Mouse (Mus musculus) liver, embryonic 11.5 days (tissue): Measurements from ENCODE around the gene Clip2. TPM values are rescaled to one million over a fixed set of nuclear protein-coding genes. Genes with fewer than 3 reads are reported as not detected.

Experiments used
- ATAC-seq: fragments of 200-750 bp; cut with Nextera tagmentation; replicated peaks from 2 replicates; pipeline ENCODE4 v1.8.0; 2017; ENCODE audit warnings: moderate number of reproducible peaks, mild to moderate bottlenecking, moderate TSS enrichment, moderate library complexity; ENCODE audit not compliant: low FRiP score
- DNase-seq: peaks from one replicate; pipeline ENCODE4 v3.0.0-alpha.2; 2017; ENCODE audit warnings: low spot score
- H3K27ac ChIP-seq: fragments of 300-500 bp; sonication (generic); 2 replicates; pipeline ENCODE4 v1.5.1; 2014; ENCODE audit warnings: mild to moderate bottlenecking, low read depth, low read length, control low read depth
- H3K27me3 ChIP-seq: fragments of 300-500 bp; sonication (generic); replicated peaks from 2 replicates; pipeline ENCODE4 v1.6.1; 2014; ENCODE audit warnings: low read length, mixed read lengths; ENCODE audit not compliant: control insufficient read depth, insufficient read depth
- H3K36me3 ChIP-seq: fragments of 300-500 bp; sonication (generic); 2 replicates; pipeline ENCODE4 v1.6.1; 2014; ENCODE audit warnings: mild to moderate bottlenecking, low read length, moderate library complexity, mixed read lengths; ENCODE audit not compliant: control insufficient read depth, insufficient read depth
- H3K4me1 ChIP-seq: fragments of 300-500 bp; sonication (generic); replicated peaks from 2 replicates; pipeline ENCODE4 v1.6.1; 2014; ENCODE audit warnings: low read length, mixed read lengths; ENCODE audit not compliant: control insufficient read depth, insufficient read depth
- H3K4me2 ChIP-seq: fragments of 300-500 bp; sonication (generic); 2 replicates; pipeline ENCODE4 v1.6.1; 2014; ENCODE audit warnings: mild to moderate bottlenecking, control low read depth, moderate library complexity
- H3K4me3 ChIP-seq: fragments of 300-500 bp; sonication (generic); 2 replicates; pipeline ENCODE4 v1.5.1; 2014; ENCODE audit warnings: low read depth, low read length, control low read depth
- H3K9ac ChIP-seq: fragments of 300-500 bp; sonication (generic); 2 replicates; pipeline ENCODE4 v1.6.1; 2014; ENCODE audit warnings: low read depth, low read length, control low read depth
- H3K9me3 ChIP-seq: fragments of 300-500 bp; sonication (generic); 2 replicates; pipeline ENCODE4 v1.6.1; 2016; ENCODE audit warnings: low read length, inconsistent platforms, mixed read lengths; ENCODE audit not compliant: control insufficient read depth
- WGBS: fragments of 180-500 bp; shearing (Covaris S2); extraction: QIAGEN DNeasy Blood & Tissue Kit; methylation state at CpG from one replicate; pipeline ENCODE4 v1.1.7; 2014; 5-methylcytosine and 5-hydroxymethylcytosine counted together
- polyA plus RNA-seq: library from polyadenylated mRNA; unstranded; fragments of >200 nt; fragmentation: Nextera tagmentation; extraction: Ambion mirVana; gene quantifications from 2 replicates; pipeline ENCODE4 v1.2.1, GENCODE M21; 2014

Clip2 gene
- polyA plus RNA-seq, 1 experiment from 2014 or later, result 1.7 TPM

DNA sequence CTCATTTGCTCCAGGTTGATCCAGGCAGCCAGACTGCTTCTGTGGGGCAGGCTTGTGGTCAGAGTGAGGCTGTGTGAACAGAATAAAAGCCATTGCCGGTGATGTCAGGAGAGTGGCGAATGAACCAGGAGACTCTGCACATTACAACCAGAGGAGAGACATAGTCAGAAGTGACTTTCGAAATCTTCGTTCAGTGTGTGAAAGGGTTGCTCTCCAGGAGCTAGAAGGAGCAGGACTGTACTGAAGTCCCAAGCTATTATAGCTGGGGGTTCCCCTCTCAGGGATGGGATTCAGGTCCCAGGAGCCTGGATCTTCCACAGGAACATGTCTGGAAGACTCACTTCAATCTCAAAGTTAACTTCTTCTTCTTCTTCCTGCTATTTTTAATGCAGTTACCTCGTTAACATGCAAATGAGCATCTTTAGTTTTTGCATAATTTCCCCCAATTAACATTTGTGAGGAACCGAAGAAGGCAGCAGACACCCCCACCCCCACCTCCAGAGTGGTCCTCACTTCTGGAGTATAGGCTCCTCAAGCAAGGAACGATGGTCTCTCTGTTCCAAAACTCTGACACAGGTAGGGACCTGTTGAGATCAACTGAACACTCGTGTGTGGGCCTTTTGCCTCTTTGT, 81.6 kb downstream of the Clip2 start:
- DNase-seq, result no peak
- no peak overlapping the region for H3K27ac ChIP-seq
- 79% methylated on average over 8 of the region's 8 CpGs for WGBS

DNA sequence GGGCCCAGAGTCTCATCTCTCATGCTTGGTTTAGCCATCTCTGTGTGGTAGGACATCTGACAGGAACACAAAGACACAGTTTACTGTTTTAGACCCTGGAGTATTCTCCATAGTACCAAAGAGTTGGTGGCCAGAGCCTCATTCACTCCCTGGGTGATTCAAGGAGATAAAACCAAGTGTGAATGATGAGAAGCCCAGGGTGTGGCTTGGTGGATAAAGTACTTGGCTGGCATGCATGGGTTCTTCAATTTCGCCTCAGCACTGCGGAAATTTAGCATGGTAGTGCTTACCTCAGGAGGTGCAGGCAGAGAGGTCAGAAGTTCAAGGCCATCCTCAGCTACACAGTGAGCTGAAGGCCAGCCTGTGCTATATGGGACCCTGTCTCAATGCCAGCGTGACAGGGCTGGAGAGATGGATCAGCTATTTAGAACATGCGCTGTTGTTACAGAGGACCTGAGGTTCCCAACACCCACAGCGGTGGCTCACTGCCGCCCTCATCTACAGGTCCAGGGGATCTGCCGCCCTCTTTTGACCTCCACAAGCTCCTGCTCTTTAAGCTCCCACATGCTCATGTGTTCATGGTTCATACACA, 82.6 kb downstream of the Clip2 start:
- H3K9ac ChIP-seq, result 0 out of 2 replicates have a peak overlapping the region, but pooled peaks have one; percentile 32
- ATAC-seq (0 out of 2 replicates have a peak, but pooled peaks have one; percentile 6), DNase-seq (no peak)
- WGBS, result 72% methylated on average over 7 of the region's 7 CpGs
- H3K36me3 ChIP-seq, result no peaks in the 10 kb centered on the region
- peaks cover 43% of the 10 kb centered on the region for H3K4me1 ChIP-seq
- H3K4me3 ChIP-seq, result no peak overlapping the region
- no peaks in the 10 kb centered on the region for H3K27me3 ChIP-seq
- H3K9me3 ChIP-seq, result no peaks in the 10 kb centered on the region
- H3K27ac ChIP-seq, result no peak overlapping the region
- no peak overlapping the region for H3K4me2 ChIP-seq

More for the DNA sequence above, 81.6 kb downstream of the Clip2 start:
- H3K4me3 ChIP-seq, result no peak overlapping the region
- H3K36me3 ChIP-seq, result no peaks in the 10 kb centered on the region
- ATAC-seq, result no peak
- no peak overlapping the region for H3K4me2 ChIP-seq
- peaks cover 2% of the 10 kb centered on the region; the same call in 1 of the 2 replicates for H3K9me3 ChIP-seq
- H3K9ac ChIP-seq, result no peak overlapping the region
- H3K27me3 ChIP-seq, result no peaks in the 10 kb centered on the region
- peaks cover 38% of the 10 kb centered on the region for H3K4me1 ChIP-seq

DNA sequence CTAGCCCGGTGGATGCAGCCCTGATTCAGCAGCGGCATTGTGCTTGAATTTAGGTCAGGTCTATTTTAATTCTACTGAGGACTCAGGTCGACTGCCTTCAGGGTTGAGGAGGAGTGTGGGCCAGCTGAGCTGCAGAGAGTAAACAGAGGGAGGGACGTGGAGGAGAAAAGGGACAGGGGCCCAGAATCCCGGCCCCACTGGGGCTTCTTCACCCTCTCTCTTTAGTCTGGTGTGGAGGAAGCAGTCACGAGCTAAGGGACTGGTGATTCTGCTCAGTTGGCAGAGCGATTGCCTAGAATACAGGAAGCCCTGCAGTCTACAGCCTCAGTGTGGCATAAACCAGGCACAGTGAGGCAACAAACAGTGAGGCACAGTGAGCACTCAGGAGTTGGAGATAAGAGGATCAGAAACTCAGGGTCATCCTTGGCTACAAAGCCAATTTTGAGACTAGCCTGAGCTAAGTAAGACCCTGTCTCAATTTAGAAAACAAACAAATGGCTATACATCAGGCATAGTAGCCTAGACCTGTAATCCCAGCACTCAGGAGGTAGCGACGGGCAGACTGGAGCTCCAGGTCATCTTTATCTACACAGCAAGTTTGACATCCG, 84.0 kb downstream of the Clip2 start:
- Histone ChIP-seq H3K27ac (peak overlapping the region; percentile 64), H3K9ac (peak overlapping the region; percentile 8; the same call in 1 of the 2 replicates), H3K4me2 (no peak overlapping the region), H3K4me3 (no peak overlapping the region), H3K36me3 (no peaks in the 10 kb centered on the region), H3K9me3 (no peaks in the 10 kb centered on the region), H3K27me3 (no peaks in the 10 kb centered on the region), H3K4me1 (peaks cover 50% of the 10 kb centered on the region)
- WGBS, result 65% methylated on average over 10 of the region's 10 CpGs
- no peak for DNase-seq
- ATAC-seq, result no peak

DNA sequence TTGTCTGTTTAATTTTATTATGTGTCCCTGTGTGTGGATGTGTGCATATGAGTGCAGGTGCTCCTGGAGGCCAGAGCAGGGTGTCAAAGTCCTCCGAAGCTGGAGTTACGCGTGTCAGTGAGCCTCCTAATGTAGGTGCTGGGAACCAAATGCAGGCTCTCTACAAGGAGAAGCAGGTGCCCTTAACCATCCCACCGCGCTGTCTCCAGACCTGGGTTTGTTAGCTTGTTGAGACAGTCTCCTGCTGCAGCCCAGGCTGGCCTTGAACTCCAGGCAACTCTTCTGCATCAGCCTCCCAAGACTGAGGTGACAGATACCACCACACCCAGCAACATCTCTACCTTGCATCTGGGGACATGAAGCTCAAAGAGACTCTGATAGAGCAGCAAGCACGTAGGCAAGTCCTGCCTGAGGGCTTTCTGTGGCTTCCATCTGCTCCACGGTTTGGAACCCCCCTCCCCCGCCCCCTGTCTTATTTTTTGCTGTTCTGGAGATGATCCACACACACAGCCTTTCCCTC, 85.1 kb downstream of the Clip2 start:
- H3K4me3 ChIP-seq, result no peak overlapping the region
- DNase-seq, result no peak
- no peaks in the 10 kb centered on the region for H3K9me3 ChIP-seq
- H3K4me2 ChIP-seq, result peak overlapping the region; percentile 1
- WGBS, result 53% methylated on average over 8 of the region's 8 CpGs
- H3K27me3 ChIP-seq, result no peaks in the 10 kb centered on the region
- no peak overlapping the region for H3K9ac ChIP-seq
- peaks cover 50% of the 10 kb centered on the region for H3K4me1 ChIP-seq
- no peaks in the 10 kb centered on the region for H3K36me3 ChIP-seq
- peak overlapping the region; percentile 57 for H3K27ac ChIP-seq
- ATAC-seq, result peak; percentile 93

DNA sequence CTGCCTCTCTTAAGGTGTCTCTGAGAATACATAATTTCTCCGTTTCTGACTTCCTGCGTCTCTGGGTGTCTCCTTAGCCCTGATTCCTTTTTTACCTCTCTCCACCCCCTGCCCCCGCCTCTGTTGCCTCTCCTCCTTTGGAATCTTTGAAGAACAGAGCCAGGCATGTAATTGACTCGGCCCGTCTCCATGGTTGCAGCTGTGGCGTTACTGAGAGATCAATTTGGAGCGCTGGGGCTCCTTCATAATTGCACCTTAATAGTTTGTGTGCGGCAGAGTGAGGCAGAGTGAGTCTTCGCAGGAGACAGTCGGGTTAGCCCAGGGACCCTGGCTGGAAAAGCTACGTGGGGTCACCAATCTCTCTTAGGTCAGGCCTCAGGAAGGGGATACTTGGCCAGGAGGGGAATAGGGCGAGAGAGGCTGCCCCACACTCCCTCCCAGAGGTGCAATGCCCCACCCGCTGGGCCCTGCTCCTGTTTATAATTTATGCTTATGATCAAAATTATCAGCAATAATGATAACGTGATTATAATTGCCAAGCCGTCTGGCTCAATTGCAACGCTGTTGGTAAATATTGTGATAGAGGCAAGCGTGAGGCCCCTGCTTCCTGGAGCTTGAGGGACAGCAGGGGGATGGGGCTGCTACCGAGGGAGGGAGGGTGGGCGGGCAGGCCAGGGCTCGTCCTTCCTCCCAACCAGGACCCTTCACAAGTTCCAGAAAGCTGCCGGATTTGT, 85.8 kb downstream of the Clip2 start:
- Histone ChIP-seq H3K27ac (peak overlapping the region; percentile 57), H3K36me3 (no peaks in the 10 kb centered on the region), H3K4me3 (no peak overlapping the region), H3K4me1 (peaks cover 50% of the 10 kb centered on the region), H3K27me3 (no peaks in the 10 kb centered on the region), H3K9me3 (no peaks in the 10 kb centered on the region), H3K4me2 (peak overlapping the region; percentile 1; the same call in 1 of the 2 replicates), H3K9ac (0 out of 2 replicates have a peak overlapping the region, but pooled peaks have one; percentile 10)
- ATAC-seq (peak; percentile 8; the same call in 1 of the 2 replicates), DNase-seq (no peak)
- 40% methylated on average over 21 of the region's 21 CpGs for WGBS

DNA sequence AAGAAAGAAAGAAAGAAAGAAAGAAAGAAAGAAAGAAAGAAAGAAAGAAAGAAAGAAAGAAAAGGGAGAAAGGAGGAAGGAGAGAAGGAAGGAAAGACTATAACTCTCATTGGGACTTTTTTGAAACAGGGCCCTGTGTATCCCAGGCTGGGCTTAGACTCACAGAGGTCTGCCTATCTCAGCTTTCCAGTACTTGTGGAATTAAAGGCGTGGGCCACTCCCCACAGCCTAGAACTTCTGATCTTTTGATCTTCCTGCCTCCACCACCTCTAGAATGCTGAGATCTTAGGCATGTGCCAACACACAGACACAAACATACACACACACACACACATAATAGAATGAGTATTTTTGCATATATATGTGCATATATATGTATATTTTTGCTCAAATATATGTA, 87.0 kb downstream of the Clip2 start:
- H3K4me1 ChIP-seq, result peaks cover 50% of the 10 kb centered on the region
- WGBS, result 61% methylated on average over 1 of the region's 1 CpGs

DNA sequence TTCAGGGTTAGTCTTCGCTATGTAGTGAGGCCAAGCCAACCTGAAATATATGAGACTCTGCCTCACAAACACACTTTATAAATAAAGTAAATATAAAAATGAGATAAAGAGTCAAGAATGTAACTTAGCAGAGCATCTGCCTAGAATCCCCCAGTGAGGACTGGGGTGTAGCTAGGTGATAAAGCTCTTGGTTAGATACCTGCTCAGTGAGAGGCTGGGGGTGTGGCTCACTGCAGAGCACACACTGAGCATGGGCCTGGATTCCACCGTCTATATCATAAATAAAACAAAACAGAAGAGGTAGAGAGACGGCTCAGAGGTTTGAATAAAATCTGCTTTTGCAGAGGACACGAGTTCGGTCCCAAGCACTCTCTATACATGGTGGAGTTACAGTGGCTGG, 88.0 kb downstream of the Clip2 start:
- Histone ChIP-seq H3K9ac (no peak overlapping the region), H3K27ac (no peak overlapping the region), H3K27me3 (no peaks in the 10 kb centered on the region), H3K4me1 (peaks cover 42% of the 10 kb centered on the region), H3K36me3 (no peaks in the 10 kb centered on the region), H3K9me3 (no peaks in the 10 kb centered on the region), H3K4me2 (no peak overlapping the region), H3K4me3 (no peak overlapping the region)
- WGBS, result 76% methylated on average over 5 of the region's 5 CpGs
- ATAC-seq (peak; percentile 71), DNase-seq (no peak)

More for the DNA sequence above, 87.0 kb downstream of the Clip2 start:
- Histone ChIP-seq H3K36me3 (no peaks in the 10 kb centered on the region), H3K9ac (no peak overlapping the region), H3K4me3 (no peak overlapping the region), H3K4me2 (no peak overlapping the region), H3K27ac (no peak overlapping the region), H3K9me3 (no peaks in the 10 kb centered on the region), H3K27me3 (no peaks in the 10 kb centered on the region)
- DNase-seq (no peak), ATAC-seq (peak; percentile 40; the same call in 1 of the 2 replicates)

DNA sequence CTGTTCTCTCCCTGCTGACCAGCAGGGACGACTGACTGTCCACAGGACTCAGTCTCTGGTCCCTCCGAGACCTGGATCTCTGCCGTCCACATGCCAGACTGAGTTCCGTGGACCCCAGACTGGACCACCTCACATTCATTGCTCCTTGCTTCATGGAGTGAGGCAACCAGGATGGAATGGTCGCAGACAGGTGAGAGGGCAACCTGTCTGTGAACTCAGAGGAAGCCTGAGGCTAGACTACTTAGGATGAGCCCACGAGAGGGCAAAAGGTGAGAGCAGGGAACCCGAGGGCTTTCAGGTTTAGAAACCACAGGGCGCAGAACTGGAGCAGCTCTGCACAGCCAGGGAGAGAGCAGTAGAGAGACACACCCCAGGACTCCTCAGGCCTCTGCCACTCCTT, 89.5 kb downstream of the Clip2 start:
- Histone ChIP-seq H3K9me3 (no peaks in the 10 kb centered on the region), H3K27me3 (no peaks in the 10 kb centered on the region), H3K9ac (no peak overlapping the region), H3K4me1 (peaks cover 27% of the 10 kb centered on the region), H3K27ac (no peak overlapping the region), H3K4me2 (no peak overlapping the region), H3K4me3 (no peak overlapping the region), H3K36me3 (no peaks in the 10 kb centered on the region)
- WGBS, result 81% methylated on average over 8 of the region's 8 CpGs
- DNase-seq (no peak), ATAC-seq (no peak)
